Mouse (Mus musculus) heart, embryonic 13.5 days (tissue): ENCODE measurements around the gene Trim80. TPM values are rescaled to one million over a fixed set of nuclear protein-coding genes. Genes with fewer than 3 reads are reported as not detected.

Experiments used
- ATAC-seq: fragments of 200-750 bp; cut with Nextera tagmentation; 2 replicates; pipeline ENCODE4 v1.8.0; 2017; ENCODE audit warnings: moderate TSS enrichment; ENCODE audit not compliant: insufficient number of reproducible peaks, low FRiP score, low TSS enrichment; ENCODE audit errors: extremely low read depth
- H3K27ac ChIP-seq: fragments of 300-500 bp; sonication (generic); replicated peaks from 2 replicates; pipeline ENCODE4 v1.5.1; 2015; ENCODE audit warnings: moderate library complexity, mild to moderate bottlenecking, inconsistent platforms
- H3K27me3 ChIP-seq: fragments of 300-500 bp; sonication (generic); replicated peaks from 2 replicates; pipeline ENCODE4 v1.6.1; 2015; ENCODE audit warnings: mild to moderate bottlenecking, inconsistent platforms
- H3K36me3 ChIP-seq: fragments of 300-500 bp; sonication (generic); 2 replicates; pipeline ENCODE4 v1.6.1; 2015; ENCODE audit warnings: mild to moderate bottlenecking, inconsistent platforms
- H3K4me1 ChIP-seq: fragments of 300-500 bp; sonication (generic); 2 replicates; pipeline ENCODE4 v1.6.1; 2015; ENCODE audit warnings: inconsistent platforms
- H3K4me2 ChIP-seq: fragments of 300-500 bp; sonication (generic); 2 replicates; pipeline ENCODE4 v1.6.1; 2015; ENCODE audit warnings: inconsistent platforms, mild to moderate bottlenecking, moderate library complexity
- H3K4me3 ChIP-seq: fragments of 300-500 bp; sonication (generic); 2 replicates; pipeline ENCODE4 v1.5.1; 2015; ENCODE audit warnings: moderate library complexity, mild to moderate bottlenecking, inconsistent platforms
- H3K9ac ChIP-seq: fragments of 300-500 bp; sonication (generic); 2 replicates; pipeline ENCODE4 v1.6.1; 2015; ENCODE audit warnings: inconsistent platforms, mild to moderate bottlenecking, moderate library complexity
- H3K9me3 ChIP-seq: fragments of 300-500 bp; sonication (generic); 2 replicates; pipeline ENCODE4 v1.6.1; 2016; ENCODE audit warnings: inconsistent platforms
- WGBS: fragments of 180-500 bp; shearing (Covaris S2); methylation state at CpG from one replicate; pipeline ENCODE4 v1.1.7; 2015; ENCODE audit warnings: mixed read lengths; 5-methylcytosine and 5-hydroxymethylcytosine counted together
- polyA plus RNA-seq: library from polyadenylated mRNA; unstranded; fragments of >200 nt; fragmentation: Nextera tagmentation; extraction: Ambion mirVana; gene quantifications from 2 replicates; pipeline ENCODE4 v1.2.1, GENCODE M21; 2015

The Trim80 gene
- 0.07 and 0.19 TPM in 2 replicates for polyA plus RNA-seq

DNA sequence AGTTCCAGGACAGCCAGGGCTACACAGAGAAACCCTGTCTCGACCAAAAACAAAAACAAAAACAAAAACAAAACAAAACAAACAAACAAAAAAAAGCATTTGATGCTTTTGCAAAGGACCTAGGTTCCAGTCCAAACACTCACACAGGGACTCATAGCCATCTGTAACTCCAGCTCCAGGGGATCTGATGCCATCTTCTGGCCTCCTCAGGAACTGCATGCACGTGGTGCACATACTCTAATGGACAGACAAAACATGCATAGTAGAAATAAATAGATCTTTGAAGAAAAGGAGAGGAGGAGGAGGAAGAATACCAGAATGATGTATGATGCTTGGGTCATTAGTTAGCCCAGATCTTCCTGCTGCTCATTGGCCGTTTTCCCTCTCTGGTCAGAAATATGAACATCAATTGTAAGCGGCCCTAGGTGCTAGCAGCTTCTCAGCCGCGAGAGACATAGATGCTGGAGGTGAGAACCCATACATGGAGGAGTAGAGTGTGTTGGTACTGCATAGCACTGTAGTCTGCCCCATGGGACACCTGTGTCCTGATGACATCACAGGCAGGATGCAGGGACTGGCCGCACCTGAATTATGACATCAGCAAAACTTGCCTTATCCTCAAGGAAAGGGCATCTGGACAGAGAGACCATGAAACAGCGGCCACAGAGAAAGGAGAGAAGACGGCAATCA lies at the start of gene Trim80:
Trim80 (plus strand) TSS at position 640 of the 690 bp plus-strand sequence.
- Histone ChIP-seq H3K4me1 (peaks cover 14% of the 10 kb centered on the region), H3K9ac (no peak within 1 kb of the TSS; the same call in 1 of the 2 replicates), H3K4me2 (no peak within 1 kb of the TSS), H3K9me3 (peaks cover 6% of the 10 kb centered on the region; the same call in 1 of the 2 replicates), H3K36me3 (no peaks in the 10 kb centered on the region), H3K27ac (no peak within 1 kb of the TSS), H3K27me3 (peaks cover 12% of the 10 kb centered on the region; the same call in 1 of the 2 replicates), H3K4me3 (no peak within 1 kb of the TSS)
- no peak for ATAC-seq
- 93% methylated on average over 9 of the region's 9 CpGs for WGBS

DNA sequence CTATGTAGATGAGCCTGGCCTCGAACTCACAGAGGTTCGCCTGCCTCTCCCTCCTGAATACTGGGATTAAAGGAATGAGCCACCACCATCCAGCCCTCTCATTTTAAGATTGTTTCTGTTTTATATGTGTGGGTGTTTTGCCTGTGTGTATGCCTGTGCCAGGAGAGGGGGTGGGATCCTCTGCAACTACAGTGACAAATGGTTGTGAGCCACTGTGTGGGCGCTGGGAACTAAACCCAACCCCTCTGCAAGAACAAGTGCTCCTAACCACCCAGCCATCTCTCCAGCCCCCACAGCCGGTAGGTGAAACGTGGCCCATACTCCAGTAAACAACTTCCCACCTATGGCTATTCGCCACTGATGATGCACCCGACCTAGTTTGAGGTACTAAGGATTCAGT lies 49.0 kb upstream of the Trim80 start:
- Histone ChIP-seq H3K9me3 (no peaks in the 10 kb centered on the region), H3K9ac (no peak overlapping the region), H3K4me3 (no peak overlapping the region), H3K27ac (no peak overlapping the region), H3K27me3 (peaks cover 13% of the 10 kb centered on the region; the same call in 1 of the 2 replicates), H3K4me2 (no peak overlapping the region), H3K36me3 (peaks cover 61% of the 10 kb centered on the region), H3K4me1 (peaks cover 8% of the 10 kb centered on the region; the same call in 1 of the 2 replicates)
- ATAC-seq = no peak
- 86% methylated on average over 7 of the region's 7 CpGs for WGBS

- Histone ChIP-seq H3K4me1 (peaks cover 10% of the 10 kb centered on the region; the same call in 1 of the 2 replicates), H3K9me3 (no peaks in the 10 kb centered on the region), H3K4me3 (peak overlapping the region; percentile 29), H3K27me3 (peaks cover 13% of the 10 kb centered on the region; the same call in 1 of the 2 replicates), H3K27ac (no peak overlapping the region), H3K9ac (peak overlapping the region; percentile 59), H3K36me3 (peaks cover 61% of the 10 kb centered on the region), H3K4me2 (peak overlapping the region; percentile 65)
- WGBS = 38% methylated on average over 34 of the region's 34 CpGs
- ATAC-seq = no peak
Measured at GRCm38 (mm10) chr11:115393721-115394325, 46.5 kb upstream of the Trim80 start.

DNA sequence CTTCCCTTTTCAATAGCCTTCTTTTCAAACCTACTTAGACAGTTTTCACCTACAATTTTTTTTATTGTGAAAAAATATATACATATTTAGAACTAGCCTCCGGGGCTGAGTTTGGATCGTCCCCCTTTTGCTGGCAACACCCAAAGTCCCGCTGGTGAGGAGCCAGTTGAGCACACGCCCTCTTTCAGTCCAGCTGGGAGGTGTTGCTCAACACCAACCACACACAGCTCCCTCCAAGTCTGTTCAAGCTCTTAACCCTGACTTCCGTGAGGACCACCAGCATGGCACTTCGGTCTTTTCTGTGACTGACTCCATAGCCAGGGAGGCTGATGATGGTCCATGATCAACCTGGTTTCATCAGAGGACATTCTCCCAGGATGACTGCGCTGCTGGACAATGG lies 42.3 kb upstream of the Trim80 start:
- H3K27ac ChIP-seq = no peak overlapping the region
- H3K36me3 ChIP-seq = peaks cover 30% of the 10 kb centered on the region
- no peak for ATAC-seq
- peaks cover 15% of the 10 kb centered on the region; the same call in 1 of the 2 replicates for H3K4me1 ChIP-seq
- peaks cover 21% of the 10 kb centered on the region; the same call in 1 of the 2 replicates for H3K27me3 ChIP-seq
- H3K9ac ChIP-seq = no peak overlapping the region; the same call in 1 of the 2 replicates
- H3K4me2 ChIP-seq = no peak overlapping the region
- 69% methylated on average over 7 of the region's 7 CpGs for WGBS
- H3K4me3 ChIP-seq = no peak overlapping the region
- H3K9me3 ChIP-seq = no peaks in the 10 kb centered on the region

GRCm38 (mm10) chr11:115400126-115400525 lies 40.2 kb upstream of the Trim80 start:
- no peaks in the 10 kb centered on the region for H3K9me3 ChIP-seq
- no peak overlapping the region for H3K4me2 ChIP-seq
- no peak overlapping the region for H3K9ac ChIP-seq
- peaks cover 11% of the 10 kb centered on the region; the same call in 1 of the 2 replicates for H3K36me3 ChIP-seq
- no peak overlapping the region for H3K27ac ChIP-seq
- H3K27me3 ChIP-seq = 0 out of 2 replicates have a peak, but pooled peaks cover 11% of the 10 kb centered on the region
- 68% methylated on average over 3 of the region's 3 CpGs for WGBS
- H3K4me3 ChIP-seq = no peak overlapping the region
- no peak for ATAC-seq
- H3K4me1 ChIP-seq = peaks cover 20% of the 10 kb centered on the region

DNA sequence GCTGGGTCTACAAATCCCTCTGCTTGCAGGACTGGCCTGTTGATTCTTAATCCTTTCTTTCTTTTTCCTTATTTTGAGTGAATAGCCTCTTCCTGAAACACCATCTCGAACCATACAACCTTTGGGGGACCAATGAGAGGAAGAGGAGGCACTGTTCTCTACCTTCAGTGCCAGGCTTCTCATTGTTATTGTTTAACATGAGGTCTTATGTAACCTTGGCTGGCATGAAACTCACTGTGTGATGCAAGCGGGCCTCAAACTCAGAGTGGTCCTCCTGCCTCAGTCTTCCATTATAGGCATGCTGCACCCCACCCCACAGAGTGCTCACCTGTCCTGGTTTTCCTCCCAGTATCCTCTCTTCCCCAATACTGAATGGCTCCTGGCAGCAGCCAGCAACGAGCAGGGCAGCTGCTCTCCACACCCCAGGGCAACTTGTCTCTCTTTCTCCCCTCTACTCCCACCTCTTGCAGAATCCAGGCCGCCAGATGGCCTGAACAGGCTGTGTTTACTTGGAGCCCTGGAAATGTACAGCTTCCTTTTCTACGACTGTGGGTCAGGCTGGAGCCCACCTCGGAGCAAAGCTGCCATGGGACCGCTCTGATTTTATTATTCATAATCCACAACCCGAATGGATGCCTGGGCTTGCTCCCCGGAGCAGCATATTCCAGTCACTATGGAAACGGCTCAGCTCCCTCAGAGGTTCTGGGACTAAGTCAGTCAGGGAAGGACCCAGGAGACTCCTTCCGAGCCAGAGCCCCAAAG lies 39.5 kb upstream of the Trim80 start:
- 0 out of 2 replicates have a peak, but pooled peaks cover 11% of the 10 kb centered on the region for H3K27me3 ChIP-seq
- H3K4me1 ChIP-seq = peaks cover 20% of the 10 kb centered on the region
- no peak overlapping the region for H3K9ac ChIP-seq
- H3K4me2 ChIP-seq = no peak overlapping the region
- H3K9me3 ChIP-seq = no peaks in the 10 kb centered on the region
- WGBS = 50% methylated on average over 11 of the region's 11 CpGs
- H3K27ac ChIP-seq = no peak overlapping the region
- no peak overlapping the region for H3K4me3 ChIP-seq
- peaks cover 7% of the 10 kb centered on the region; the same call in 1 of the 2 replicates for H3K36me3 ChIP-seq
- ATAC-seq = no peak

DNA sequence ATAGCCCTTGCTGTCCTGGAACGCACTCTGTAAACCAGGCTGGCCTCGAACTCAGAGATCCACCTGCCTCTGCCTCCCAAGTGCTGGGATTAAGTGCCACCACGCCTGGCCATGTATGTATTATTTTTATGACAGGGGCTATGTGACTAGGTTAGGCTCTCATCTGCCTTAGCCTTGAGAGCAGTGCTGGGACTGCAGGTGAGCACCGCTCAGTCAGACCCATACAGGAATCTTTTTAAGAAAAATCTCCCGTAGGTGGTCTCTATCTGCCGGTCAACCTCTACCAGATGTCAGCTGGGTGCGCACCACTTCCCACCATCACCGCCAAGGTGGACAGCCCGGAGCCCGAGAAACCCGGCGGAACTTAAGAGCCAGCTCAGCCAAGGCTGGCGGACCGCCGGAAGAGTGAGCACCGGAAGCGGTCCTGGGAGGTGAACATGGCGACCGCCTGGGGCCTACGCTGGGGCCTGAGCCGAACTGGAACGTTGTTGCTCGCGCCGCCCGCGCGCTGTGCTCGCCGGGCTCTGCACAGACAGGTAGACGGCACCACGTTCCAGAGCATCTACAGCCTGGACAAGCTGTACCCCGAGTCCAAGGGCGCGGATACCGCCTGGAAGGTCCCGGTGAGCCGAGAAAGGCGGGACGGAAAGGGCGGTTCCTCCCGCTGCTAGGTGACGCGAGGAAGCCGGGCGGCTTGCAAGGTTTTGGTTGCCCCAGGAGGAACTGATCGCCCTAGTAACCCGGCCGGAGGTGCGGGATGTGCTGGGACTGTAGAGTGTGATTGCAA lies 36.8 kb upstream of the Trim80 start, which contains the start of gene Mrpl58:
Mrpl58 (plus strand) TSS at position 415 of the 787 bp plus-strand sequence.
- Histone ChIP-seq H3K9ac (peak within 1 kb of the TSS; percentile 87), H3K27me3 (0 out of 2 replicates have a peak, but pooled peaks cover 9% of the 10 kb centered on the region), H3K4me2 (peak within 1 kb of the TSS; percentile 92), H3K4me3 (peak within 1 kb of the TSS; percentile 65), H3K36me3 (peaks cover 28% of the 10 kb centered on the region), H3K4me1 (peaks cover 20% of the 10 kb centered on the region), H3K27ac (peak within 1 kb of the TSS; percentile 74), H3K9me3 (no peaks in the 10 kb centered on the region)
- 2% methylated on average over 50 of the region's 50 CpGs for WGBS
- ATAC-seq = peak; percentile 56; the same call in 1 of the 2 replicates

DNA sequence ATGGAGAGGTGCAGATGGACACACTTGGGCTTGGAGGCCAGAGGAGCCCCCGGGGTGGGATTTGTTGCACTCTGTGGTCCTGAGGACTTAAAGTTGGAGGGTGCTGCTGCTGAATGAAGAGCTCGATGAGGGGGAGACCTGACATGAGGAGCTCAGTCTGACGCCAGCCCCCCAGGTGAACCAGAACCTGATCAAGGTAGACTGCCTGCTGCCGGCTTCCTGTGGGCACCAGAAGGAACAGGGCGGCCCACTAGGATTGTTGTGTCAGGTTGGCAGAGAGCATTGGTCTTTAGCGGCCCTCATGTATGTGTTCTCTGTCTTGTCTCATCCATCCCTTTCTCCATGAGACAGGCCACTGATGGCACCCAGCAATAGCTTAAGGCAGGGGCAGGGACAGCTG lies 34.6 kb upstream of the Trim80 start:
- Histone ChIP-seq H3K9ac (no peak overlapping the region), H3K27me3 (0 out of 2 replicates have a peak, but pooled peaks cover 5% of the 10 kb centered on the region), H3K27ac (no peak overlapping the region), H3K9me3 (no peaks in the 10 kb centered on the region), H3K36me3 (peaks cover 49% of the 10 kb centered on the region), H3K4me2 (no peak overlapping the region), H3K4me3 (no peak overlapping the region), H3K4me1 (peaks cover 14% of the 10 kb centered on the region)
- WGBS = 90% methylated on average over 6 of the region's 6 CpGs
- ATAC-seq = no peak

DNA sequence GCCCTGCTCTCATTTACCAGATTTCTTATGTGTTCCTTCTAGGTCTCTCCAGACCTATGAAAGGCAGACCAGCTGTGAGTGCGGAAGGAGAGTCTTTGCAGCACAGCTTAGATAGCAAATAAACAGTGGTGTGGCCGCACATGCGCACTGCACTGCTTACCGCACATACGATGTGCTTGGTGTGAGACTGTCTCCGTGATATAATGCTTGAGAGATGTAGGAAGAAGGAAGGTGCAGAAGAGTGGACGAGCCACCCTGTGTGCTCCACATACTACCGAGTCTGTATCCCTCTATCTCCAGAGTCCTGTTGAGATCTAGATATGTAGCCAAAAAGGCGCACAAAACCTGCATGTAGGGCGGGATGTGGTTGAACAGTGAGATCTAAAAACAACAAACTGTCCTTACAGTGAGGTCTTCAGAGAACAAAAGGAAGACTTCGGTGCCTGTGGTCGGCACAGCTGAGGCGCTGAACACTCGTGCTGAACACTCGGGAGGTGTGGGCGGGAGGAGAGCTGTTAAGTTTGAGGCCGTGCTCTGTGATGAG lies 33.4 kb upstream of the Trim80 start:
- H3K4me2 ChIP-seq = no peak overlapping the region
- no peaks in the 10 kb centered on the region for H3K27me3 ChIP-seq
- H3K27ac ChIP-seq = no peak overlapping the region
- no peak for ATAC-seq
- H3K4me1 ChIP-seq = peaks cover 24% of the 10 kb centered on the region
- H3K36me3 ChIP-seq = peaks cover 58% of the 10 kb centered on the region
- no peak overlapping the region for H3K4me3 ChIP-seq
- no peak overlapping the region for H3K9ac ChIP-seq
- H3K9me3 ChIP-seq = no peaks in the 10 kb centered on the region
- whole genome bisulfite sequencing = 88% methylated on average over 17 of the region's 17 CpGs

DNA sequence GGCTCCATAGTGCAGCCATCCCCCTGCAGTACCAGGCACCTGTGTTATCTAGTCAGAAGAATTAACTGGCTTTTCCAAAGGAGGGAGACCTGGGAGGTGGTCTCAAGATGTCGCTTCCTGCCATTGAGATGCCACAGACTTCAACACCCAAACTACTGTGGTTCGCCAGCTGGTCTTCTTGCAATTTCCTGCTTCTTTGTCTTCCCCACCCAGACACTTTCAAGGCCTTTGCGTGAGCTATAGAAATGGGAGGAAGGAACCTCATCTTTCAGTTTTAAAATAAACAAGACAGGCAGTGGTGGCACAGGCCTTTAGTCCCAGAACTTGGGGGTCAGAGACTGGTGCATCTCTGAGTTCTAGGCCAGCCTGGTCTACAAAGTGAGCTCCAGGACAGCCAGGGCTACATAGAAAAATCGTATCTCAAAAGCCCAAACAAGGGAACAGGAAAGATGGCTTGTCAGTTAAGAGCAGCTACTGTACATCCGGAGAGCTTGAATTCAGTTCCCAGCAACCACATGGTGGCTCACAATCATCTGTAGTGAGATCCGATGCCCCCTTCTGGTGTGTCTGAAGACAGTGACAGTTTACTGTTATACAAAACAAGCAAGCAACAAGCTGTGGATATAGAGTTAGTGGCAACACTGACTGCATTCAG lies 32.0 kb upstream of the Trim80 start:
- Histone ChIP-seq H3K27ac (peak overlapping the region; percentile 33), H3K4me2 (no peak overlapping the region), H3K9ac (no peak overlapping the region), H3K27me3 (no peaks in the 10 kb centered on the region), H3K9me3 (no peaks in the 10 kb centered on the region), H3K36me3 (peaks cover 58% of the 10 kb centered on the region), H3K4me3 (no peak overlapping the region), H3K4me1 (peaks cover 28% of the 10 kb centered on the region)
- no peak for ATAC-seq
- WGBS = 74% methylated on average over 6 of the region's 6 CpGs
